Mouse (Mus musculus) layer of hippocampus, adult 9-10 months (tissue): ENCODE results near the gene Gm17584.
"Not testable (repeated sequence)": the region's sequence is repeated elsewhere in the genome, so short reads cannot be mapped to it uniquely, and the experiment has no call there.

Experiments used
- DNase-seq: peaks from one replicate; pipeline ENCODE4 v3.0.0; 2022; ENCODE audit warnings: low spot score

The Gm17584 gene

GRCm38 (mm10) chrX:124500263-124500662 lies at the start of gene Gm17584:
Gm17584 (plus strand) TSS chrX:124500563.
- DNase-seq, result not testable (repeated sequence)
